Mouse (Mus musculus): ENCODE data around the gene Fam53b.

DNA sequence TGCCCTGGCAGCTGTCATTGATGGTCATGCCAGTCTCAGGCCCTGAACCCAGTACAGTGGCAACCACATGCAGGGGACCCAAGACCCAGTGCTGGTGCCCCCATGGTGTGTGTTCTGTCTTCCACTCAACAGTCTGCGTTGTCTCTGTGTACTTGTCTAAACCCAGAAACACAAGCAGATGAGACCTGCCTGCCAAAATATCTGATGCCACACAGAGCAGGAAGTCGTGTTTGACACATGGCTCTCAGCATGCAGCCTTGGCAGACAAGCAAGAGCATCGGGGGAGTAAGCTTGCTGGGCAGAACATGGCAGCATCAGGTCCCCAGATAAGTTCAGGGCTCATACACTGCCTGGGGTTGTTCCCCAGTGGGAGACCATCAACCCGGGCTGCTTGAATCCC lies 134.6 kb downstream of the Fam53b start:
- no peak for TF ChIP-seq CTCF (IDR thresholded peaks at IDR 0.05; ENCODE audit: low read depth)
- TF ChIP-seq EP300 (IDR thresholded peaks at IDR 0.05; ENCODE audit: low read depth) = no peak
